Mouse (Mus musculus): ENCODE measurements around the gene Gtsf1.

The Gtsf1 gene

GRCm38 (mm10) chr15:103357817-103358216, 72.5 kb downstream of the Gtsf1 start:
- no peak for DNase-seq (ENCODE audit: low spot score in 2 of 2)

DNA sequence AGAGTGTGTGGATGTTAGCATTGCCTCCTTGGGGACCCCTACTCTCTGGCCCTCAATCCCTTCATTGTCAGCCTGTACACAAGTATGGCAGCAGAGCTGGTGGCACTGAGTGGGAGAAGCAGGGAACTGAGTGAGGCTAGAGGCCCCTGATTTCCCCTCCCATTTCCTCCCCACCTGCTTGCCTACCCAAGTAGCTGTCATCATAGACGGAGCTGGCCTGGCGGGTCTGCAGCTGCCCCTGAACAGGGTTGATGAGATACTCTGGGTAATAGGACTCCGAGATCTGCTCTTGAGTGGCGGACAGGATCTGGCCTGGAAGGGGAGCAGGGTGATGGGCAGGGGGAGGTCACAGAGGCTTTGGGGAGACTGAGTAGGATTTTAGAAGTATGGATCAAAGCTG, 74.1 kb downstream of the Gtsf1 start:
- DNase-seq (ENCODE audit: low spot score in 2 of 2), result no peak

GRCm38 (mm10) chr15:103355420-103355819, 74.8 kb downstream of the Gtsf1 start:
- DNase-seq (ENCODE audit: low spot score in 2 of 2), result no peak

DNA sequence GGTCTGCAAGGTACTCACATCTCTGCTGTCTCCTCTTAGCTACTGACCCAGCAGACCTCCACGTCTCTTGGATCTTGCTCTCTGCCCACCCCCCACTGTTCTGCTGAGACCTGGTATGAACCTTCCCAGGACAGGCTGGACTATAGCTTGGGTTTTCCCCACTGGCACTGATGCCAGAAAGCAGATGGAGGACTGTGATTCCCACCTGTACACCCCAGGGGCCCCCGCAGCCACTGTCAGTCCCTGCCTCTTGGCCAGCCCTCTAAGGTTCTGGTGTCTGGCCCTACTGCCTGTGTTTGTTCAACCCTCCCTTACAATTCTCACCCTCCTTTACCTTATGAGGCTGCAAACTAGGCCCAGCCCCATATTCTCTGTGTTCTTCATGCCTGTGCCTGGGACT, 75.6 kb downstream of the Gtsf1 start:
- DNase-seq (ENCODE audit: low spot score in 2 of 2), result no peak

DNA sequence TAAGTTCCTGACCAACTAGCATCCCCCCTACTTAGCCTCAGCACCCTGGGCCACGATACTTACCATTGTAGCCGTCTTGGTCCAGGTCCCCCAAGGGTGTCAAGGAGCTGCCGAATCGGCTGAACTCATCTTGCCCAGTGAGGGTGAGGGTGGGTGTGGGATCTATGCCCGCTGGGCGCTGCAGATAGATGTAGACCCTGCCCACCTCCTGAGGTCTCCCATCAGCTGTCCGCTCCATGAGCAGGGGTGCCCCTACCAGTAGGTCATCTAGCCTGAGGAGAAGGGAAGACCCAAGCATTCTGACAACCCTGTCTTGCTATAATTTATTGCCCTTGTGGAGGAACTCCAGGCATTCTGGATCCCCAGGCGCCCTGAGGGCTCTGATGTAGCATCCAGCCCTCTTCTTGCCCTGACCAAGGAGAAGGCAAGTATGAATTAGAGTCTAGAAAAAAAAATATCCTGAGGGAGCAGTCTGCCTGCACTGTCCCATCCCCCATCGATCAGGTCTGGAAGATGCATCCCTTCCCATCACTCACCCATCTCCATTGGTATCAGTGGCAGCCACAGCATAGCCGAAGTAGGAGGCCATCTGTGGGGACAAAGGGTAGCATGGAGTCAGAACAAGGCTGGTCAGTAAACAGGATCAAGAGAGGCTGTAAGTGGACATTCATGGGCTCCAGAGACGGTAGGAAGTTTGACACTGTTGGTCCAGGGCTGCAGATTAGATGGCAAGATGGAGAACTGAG, 76.6 kb downstream of the Gtsf1 start:
- DNase-seq (ENCODE audit: low spot score in 2 of 2), result no peak

DNA sequence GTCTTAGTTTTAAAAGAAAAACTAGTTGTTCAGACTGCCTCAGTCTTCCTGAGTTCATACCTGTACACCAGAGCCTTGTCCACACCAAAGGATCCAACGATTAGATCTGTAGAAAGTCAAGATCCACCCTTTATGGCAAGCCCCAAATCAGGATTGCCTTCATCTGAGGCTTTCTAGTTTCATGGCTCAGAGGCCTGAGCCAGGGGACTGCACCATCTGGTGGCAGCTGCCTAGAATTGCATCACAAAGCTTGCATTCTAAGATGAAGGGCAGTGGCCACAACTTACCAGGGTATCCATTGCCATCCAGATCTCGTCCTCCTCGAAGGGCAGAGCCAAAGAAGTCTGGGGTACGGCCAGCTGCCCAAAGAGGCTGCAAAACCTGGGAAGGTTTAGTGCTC, 77.4 kb downstream of the Gtsf1 start:
- DNase-seq (ENCODE audit: low spot score in 2 of 2), result no peak
